Mouse (Mus musculus): Measurements from ENCODE around the gene Lyrm4.

Lyrm4 gene

DNA sequence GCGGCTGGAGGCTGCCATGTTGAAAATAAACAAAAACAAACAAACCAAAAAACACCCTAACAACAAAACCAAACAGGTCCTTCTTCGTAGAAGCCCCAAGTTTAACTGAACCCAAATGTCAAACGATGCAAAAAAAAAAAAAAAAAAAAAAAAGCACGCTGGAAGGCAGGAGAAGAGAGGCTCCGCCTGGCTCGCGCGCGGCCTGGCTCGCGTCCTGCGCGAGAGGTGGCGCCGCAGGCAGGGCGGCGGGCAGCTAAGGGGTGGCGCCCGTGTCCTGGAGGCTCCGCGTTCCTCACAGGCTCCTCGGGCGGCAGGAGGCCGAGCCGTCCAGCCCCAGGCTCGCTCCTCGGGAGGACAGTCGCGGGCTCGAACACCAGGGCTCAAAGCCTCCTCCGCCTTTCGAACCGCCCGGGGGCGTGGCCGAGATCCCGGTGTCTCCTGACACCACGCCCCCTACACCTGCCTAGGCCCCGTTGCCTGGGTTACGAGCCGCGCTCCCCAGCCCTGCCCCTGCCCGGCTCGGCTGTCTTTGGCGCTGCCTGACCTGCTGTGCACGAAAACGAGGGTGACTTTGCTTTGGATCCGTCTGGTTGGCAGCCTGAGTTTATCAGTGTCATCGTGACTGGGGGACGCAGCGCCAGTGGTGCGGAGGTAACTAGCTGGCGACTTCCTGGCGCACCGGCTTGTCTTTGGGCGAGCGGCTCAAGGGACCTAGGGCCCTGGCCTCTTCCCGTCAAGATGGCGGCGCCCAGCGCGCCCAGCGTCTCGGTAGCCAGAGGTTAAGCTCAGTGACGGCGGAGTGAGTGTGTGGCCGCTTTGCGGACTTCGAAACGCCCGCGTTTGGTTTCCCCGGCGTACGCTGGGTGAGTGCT lies at the start of gene Lyrm4, which contains the start of gene Fars2:
Gene Lyrm4, minus strand, starts transcription at position 384 of the 872 bp plus-strand sequence.
Gene Fars2, plus strand, starts transcription at position 270 of the 872 bp plus-strand sequence.
- DNase-seq, result peak; percentile 98

DNA sequence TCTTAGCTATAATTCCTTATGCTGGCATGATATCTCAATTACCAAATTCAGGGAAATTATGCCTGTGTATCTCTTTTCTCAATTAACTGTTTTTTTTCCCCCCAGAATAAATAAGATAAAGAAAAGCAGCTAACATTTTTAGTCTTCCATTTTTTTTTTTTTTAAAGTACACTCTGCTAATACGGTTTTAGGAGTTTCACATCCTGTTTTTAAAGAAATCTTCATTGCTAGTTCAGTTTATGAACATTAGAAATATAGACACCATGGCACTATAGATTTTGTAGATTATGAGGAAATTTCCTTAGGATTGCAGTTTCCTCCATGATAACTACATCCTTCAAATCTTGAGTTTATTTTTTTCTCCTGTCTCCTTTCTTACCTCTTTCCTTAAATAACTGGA lies 46.6 kb upstream of the Lyrm4 start:
- no peak for DNase-seq

DNA sequence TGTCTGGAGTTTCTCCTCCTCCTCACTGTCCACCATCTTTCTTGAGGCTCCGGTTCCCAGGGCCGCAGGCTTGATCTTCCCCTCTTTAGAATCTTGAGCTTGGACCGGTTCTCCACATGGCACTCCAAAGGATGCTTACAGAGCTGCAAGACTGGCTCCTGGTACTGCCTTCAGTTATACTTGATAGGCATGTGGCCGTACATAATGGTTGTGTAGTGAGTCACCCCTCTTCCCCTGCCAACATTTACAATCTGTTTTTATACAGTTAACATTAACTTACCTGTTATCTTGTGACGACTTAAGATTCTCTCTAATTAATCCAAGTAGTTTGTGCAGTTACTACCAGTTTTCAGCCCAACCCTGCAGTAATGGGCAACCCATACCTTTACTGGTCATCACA lies 46.1 kb upstream of the Lyrm4 start:
- no peak for DNase-seq

DNA sequence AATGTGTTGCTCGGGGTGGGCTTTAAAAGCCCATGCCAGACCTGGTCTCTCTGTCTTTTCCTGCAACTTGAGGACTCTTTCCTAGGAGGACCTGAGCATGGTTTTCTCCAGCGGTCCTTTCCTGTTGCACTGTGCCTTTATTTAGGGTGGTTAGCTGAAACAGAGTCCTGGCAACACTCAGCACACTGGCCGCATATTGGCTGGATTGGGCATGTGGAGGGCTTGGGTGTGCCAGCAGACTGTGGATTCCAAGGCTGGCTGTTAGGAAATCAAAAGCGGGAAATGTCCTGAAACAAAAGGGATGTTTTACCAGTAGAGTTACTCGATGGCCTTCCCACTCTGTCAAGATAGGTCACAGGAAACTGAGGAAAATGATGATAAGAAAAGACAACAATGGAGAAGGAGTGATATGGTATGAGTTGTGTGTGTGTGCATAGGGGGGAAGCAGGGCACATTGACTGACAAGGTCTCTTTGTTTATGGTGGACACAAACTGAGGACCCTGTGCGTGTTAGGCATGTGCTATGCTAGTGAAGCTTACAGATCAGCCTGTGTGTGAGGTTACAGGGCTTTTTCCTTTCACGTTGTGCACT lies 39.1 kb upstream of the Lyrm4 start:
- no peak for DNase-seq

DNA sequence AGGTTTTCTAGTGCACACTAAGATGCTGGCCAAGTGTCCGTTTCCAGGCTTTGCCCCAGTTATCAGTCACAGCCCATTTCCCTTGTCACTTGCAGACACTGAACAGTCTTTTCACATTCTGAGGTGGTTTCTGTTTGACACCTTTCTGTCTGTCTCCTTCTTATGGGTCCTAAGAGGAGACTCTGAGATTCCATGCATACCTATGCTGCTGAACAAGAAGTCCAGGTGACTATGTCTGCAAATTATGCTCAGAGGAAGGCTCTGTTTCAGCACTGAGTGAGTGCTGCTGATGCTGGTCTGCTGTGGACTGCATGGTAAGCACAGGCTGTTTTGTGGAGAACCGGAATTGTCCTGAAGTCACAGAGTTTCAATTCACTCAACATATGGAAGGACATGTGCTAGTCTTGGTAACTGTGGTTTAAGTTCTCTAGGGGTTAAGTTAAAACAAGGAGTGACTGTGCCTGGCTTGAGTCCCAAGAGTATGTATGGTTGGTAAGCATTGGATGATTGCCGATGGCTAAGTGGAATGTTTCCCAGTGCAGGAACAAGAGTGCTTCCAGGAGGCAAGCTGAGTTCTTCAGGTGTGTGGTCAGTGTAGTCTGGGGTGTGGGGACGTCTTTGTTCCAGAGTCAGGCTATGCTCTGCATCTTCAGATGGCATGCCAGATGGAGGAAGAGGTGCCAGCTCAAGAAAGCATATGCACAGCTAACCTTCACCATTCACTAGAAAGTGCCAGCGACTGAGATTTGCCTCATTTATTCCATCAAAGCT lies 35.6 kb upstream of the Lyrm4 start:
- peak; percentile 39 for DNase-seq

DNA sequence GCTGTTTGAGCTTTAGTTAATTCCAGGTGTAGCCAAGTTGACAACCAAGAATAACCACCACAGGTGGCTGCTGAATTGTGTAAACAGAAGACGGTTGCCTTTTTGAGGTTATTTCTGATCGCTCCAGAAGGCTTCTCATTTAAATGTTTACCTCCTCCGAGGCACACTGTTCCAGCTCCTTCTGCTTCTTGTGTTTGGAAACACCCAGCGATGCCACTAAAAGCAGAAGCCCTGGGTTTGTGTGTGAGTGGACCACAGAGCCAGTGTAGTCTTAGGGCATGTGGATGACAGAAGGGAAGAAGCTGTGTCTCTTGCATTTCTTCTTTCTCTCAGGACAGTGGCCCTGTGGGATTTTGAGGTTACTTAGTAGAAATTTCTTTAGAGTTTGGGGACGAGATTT lies 32.9 kb upstream of the Lyrm4 start:
- DNase-seq, result no peak

DNA sequence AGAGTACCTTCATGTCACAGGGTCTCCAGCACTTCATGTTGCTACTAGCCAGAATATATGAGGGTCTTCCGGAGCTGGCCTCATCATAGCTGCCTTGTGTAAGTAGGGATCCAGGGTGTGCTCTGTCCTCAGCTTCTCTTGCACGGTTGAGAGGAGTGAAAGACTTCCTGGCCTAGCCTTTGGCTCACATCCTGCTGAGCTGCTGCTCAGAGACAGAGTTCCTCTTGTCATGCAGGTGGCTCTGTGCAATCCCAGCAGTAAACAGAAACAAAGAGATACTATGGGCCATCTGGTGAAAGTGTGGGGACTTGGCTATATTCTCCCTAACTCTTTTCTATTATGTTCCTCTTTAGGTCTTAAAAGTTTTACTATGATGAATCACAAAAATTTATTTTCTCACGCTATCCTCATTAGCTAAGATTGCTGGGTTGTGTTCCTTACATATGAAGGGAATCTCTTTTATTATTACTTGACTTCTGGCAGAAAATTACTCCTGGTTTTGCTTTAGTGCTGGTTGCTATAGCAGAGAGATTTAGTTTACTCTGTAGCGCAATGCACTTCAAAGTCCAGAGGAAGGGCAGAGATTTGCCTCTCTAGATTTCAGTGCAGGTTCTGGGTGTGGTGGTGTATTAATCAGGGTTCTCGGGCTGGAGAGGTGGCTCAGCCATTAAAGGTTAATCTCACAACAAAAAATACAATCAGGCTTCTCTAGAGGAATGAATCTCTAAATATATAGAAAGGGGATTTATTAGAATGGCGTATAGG lies 32.0 kb upstream of the Lyrm4 start:
- no peak for DNase-seq

DNA sequence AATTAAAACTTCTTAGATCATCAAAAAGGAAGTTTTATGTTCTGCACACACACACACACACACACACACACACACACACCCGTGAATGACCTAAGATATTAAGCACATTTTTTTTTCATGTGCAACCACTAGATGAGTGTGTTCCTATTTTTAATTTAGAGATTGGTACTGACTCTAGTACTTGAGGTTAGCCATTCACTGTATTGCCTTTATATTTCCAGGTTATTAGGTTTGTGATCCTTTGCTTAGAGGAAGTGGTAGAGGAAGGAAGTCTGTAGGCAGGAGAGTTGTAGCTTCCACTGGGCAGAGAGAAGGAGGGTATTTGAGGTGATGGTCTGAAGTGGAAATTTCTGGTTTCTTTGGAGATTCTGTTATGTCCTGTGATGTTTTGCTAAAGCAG lies 28.3 kb upstream of the Lyrm4 start:
- DNase-seq, result no peak

DNA sequence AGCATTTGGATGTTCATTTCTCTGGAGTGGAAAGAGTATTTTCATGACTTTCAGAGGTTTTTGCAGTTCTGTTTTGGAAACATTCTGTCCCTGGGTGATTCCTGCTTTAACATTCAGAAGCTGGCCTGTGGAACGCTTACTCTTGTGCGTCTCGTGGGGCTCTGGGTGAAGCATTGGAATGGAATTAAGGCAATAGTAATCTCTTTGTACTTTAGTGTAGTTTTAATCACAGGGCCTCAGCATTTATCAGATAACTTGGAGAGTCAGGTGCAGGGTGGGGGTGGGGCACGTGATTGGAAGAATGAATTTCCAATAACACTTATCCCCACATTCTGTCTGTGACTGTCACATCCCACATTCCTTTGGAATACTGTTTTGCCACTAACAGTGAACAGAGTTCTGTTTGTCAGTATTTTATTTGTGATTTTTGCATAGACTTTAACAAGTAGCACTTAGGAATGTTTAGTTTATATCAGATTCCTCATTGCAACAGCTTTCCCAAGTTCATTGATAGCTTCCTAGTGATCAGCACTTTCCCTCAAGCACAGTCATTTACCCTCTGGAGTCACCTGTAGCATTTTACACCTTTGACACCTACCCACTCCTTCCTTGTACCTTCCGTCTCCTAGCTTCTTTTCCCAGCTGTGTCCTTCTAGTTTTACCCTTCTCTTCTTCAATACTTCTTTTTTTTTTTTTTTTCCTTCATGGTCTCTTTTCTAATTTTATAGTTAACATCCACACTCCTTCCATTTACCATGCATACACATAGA lies 23.1 kb upstream of the Lyrm4 start:
- DNase-seq, result no peak

DNA sequence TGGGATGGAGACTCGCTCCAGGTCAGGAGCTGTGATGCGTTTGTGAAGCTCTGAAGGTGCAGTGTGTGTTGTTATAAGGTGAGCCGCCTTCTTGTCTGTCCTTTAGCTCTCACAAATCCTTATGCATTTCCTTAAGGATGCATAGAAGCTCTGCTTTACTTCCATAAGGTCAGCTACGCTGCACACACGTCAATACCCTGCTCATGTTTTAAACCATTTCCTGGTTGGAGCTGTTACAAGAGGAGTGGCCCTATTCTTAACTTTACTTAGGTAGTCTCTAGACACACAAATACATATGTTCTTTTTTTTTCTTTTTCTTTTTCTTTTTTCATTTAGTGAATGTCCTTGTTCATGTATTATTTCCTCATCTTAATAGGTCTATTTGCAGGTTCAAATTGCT lies 22.4 kb upstream of the Lyrm4 start:
- DNase-seq, result no peak

DNA sequence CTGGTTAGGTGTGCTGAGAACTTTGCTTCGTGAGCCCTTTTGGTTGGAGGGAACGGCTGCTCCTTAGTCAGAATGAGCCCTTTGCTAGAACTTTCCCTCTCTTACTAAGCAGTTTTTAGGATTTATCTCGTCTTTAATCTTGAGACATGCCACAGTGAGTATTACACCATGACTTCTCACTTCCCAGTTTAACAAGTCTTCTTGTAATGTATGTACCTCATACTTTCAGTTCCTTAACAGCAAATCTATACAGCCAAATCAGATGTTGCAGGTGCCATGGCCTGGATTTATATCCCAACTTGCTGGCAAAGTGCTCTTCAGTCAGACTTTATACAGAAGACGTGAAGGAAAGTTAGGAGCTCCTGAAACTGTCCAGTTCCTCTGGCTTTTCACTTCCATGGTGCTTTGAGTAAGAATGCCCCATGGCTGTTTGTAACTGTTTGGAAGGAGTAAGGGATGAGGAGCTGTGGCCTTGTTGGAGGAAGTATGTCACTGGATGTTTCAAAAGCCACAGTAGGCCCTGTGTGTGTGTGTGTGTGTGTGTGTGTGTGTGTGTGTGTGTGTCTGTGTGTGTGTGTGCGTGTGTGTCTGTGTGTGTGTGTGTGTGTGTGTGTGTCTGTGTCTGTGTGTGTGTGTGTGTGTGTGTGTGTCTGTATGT lies 14.8 kb upstream of the Lyrm4 start:
- no peak for DNase-seq

DNA sequence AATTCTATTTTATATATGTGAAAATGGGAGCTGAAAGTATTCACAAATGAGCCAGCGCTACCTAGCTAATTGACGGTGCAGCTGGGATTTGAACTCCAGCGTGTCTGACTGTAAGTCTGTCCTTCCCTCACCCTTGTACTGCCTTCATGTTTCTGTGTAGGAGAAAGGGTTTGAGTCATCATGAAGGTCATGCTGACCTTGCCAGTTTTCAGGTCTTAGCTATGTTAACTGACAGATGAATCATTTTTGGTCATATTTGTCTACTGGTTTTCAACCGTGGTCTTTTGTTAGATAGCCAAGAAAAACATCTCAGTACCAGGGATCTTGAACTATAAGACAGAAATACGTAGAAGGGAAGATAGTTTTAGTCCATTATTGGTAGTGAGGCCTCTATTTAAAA lies 14.1 kb upstream of the Lyrm4 start:
- no peak for DNase-seq

DNA sequence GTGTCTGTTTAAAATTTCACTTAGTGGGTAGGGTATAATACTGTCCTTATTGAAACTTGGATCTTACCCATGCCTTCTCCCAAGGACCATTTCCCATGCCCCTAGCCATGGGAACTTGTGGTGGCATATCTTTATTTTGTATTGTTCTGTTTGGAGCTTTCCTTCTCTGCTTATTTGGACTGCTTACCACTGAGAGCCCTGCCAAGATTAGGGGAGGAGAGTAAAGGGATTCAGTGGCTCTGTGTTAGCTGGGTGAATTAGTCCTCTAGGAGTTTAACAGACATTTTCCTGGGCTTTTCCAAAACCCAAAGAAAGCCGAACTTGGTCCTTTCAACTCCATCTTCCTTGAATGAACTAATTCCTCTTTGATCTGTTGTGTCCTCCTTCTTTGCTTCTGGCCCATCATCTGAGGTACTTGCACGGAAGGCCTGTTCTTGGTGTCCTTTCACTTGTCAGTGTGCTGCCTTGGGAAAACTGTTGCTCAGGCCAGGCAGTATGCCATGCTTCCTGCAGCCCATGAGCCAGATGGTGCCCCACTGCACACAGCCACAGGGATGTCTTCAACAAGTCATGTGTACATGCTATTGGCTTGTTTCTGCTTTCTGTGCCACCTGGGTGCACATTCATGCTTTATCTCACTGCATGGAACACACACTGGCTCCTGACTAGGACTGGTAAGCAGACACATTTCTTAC lies 12.2 kb upstream of the Lyrm4 start:
- no peak for DNase-seq

DNA sequence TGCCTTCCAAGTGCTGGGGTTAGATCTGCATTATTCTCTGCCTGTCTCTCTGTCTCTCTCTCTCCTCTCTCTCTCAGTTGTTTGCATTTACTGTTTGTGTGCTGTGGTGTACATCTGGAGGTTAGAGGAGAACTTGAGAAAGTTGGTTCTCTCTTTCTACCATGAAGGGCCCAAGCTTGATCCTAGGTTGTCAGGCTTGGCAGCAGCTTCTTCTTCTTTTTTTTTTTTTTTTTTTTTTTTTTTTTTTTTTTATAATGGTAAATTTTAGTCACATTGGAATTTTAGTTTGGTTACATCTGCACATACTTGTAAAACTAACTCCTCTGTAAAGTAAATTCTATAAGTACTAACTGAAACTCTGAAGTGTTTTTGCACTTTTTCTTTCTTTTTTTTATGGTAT lies 3.3 kb upstream of the Lyrm4 start:
- DNase-seq, result no peak

DNA sequence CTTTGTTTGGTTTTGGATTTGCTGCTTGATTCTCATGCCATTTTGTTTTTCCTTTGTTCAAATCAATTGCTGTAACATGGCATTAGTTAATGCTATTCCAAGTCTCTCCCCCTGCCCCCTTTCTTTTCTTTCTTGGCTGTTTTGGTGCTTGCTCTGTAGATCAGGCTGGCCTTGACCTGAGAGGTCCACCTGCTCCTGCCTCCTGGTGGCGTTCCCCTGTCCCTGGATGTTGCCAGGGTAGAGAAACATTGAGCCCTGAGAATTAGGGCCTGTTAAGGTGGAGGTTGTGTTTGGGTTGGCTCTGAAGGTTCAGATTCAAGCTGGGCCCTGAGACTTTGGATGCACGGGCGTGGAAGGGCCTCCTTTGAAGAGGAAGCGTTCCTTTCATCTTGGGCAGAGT lies 2.4 kb upstream of the Lyrm4 start:
- DNase-seq, result no peak

DNA sequence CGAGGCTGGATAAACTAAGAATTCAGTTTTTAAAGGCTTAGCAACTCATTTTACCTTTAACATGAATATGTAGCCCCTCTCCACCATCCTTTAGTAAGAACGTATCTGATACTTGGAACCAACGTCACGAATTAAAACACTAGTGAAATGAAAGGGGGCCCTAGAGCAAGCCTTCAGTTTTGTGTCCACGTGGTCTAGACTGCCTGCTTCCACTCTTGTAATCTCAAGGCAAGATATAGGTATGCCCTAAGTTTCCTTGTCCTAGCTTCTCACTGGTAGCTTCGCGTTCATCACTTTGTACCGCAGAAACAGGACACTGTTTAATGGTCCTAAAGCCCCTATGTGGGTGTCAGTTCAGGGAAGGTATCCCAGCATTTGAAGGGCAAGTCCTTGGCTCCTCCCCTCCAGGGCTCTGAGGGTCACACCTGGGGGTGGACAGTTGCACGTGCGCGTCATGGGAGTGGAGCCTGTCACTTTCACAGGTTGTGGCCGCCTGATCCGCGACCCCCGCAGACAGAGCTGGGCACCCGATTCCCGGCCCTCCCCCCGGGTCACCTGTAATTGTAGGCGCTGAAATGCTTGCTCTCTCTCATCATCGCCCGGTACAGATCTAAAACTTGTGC lies 695 bp downstream of the Lyrm4 start:
- DNase-seq, result peak; percentile 19

DNA sequence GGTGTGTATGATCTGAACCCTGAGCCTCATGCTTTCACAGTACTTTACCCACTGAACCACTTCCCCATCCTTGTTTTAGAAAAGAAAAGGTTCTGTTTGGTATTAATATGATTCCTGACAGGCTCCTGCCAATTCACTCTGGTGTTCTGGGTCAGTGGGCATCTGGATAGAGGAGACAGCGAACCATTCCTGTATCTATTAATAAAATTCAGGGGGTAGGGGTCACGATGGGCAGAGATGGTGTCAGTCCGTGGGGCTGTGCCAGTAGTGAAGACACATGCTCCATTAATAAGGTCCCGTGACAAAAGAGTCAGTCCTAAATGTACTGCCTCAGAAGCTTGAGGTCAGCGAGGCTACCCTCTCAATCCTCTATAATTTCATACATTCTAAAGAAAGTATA lies 4.1 kb downstream of the Lyrm4 start:
- DNase-seq, result no peak

DNA sequence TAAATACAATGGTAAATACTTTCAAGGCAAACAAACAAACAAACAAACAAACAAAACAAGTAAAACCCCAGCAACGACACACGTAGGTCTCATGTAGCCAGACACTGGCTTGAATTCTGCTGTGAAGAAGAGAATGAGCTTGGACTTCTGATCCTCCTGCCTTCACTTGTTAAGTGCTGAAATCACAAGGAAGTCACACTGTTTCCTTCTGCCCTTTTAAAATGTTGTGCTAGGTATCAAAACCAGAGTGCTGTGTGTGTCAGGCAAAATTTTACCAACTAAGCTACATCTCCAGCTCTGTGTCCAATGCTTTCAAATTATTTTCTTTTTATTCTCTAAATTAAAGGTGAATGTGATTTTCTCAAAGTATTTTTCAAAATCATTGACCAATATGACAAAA lies 6.0 kb downstream of the Lyrm4 start:
- DNase-seq, result no peak

DNA sequence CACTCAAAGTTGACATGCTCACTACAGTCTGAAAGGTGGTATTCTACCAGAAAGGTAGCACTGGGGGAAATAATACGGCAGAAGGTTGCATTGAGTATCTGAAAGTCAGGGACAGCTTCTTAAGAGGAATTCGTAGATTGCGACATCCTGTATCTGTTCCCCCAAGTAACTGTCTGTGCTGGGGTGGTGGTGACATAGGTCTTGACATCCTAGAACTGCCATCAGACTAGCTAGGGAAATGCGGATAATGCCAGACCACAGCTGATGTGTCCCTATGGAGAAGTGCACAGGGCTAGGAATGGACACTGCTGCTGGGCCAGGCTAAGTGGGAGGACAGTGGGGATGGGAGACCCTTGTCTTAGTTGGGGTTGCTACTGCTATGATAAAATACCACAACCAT lies 8.8 kb downstream of the Lyrm4 start:
- DNase-seq, result no peak

DNA sequence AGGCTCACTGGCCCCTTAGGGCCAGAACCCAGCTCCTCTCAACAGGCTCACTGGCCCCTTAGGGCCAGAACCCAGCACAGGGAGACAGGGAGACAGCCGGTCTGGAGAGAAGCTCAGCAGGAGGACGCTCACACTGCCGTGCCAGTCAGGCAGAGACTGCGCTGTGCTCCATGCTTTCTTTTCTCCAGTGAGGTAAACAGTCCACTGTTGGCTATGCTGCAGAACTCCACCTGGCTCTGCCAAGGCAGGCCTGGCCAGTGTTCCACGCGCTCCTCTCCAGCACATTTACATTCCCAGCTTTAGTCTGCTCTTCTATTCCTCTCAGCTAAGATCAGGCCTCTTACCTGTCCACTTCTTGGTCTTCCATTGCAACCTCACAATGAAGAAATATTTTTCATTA lies 11.7 kb downstream of the Lyrm4 start:
- no peak for DNase-seq
